Mouse (Mus musculus): ENCODE results near the gene Degs1.

- TF ChIP-seq CTCF (IDR thresholded peaks at IDR 0.05; ENCODE audit: insufficient read depth, low read depth, low read length): no peak
- no peak for TF ChIP-seq POLR2A (IDR thresholded peaks at IDR 0.05; ENCODE audit: insufficient read depth, low read depth, low read length)
Observed at GRCm38 (mm10) chr1:182313181-182313580, 30.6 kb upstream of the Degs1 start.
